Mouse (Mus musculus): Measurements from ENCODE around the gene Axin2. TPM values are rescaled to one million over a fixed set of nuclear protein-coding genes. Genes with fewer than 3 reads are reported as not detected.

Axin2 gene
- total RNA-seq, 2 experiments from 2014 or later, result 30.4 to 41.8 TPM

DNA sequence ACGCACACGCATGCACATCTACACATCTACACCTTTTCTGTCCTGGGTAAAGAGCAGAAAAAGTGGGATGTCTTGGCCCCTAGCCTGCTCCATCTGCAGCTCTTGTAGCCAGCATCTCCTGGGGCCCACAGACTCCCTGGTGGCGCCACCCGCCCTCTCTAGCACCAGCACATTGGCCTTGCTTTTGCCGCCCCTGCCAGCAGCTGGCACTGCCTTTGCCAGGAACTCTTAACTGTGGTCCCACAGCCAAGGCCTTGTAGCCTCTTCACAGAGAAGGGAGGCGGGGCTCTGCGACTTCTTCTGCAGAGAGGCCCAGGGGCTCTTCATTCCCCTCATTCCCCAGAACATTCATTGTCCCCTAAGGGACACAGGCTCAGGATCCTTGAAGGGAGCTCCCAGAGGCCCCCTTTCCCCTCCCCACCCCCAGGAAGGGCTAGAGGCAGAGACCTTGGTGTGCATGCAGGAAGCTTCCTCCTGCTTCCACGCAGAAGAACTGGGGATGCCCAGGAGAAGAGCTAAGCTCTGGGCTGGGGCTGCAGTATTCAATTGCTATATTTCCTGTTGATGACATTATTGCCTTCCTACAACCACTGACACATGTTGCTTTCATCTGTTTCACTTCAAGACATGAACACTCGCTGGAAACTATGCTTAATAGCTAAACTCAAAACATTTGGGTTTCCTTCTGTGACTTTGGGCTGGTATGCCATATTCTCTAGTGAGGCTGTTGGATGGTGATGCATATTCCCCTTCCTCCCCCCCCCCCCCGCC, 19.2 kb upstream of the Axin2 start:
- intact Hi-C loops (cut with DNase I), result no loop called here
- peak; percentile 46 to 51 for DNase-seq (ENCODE audit: low spot score in 2 of 2)

- DNase-seq (ENCODE audit: low spot score in 2 of 2), result no peak
Measured at GRCm38 (mm10) chr11:108901670-108902069, 18.5 kb upstream of the Axin2 start.

GRCm38 (mm10) chr11:108902303-108902702, 17.8 kb upstream of the Axin2 start:
- intact Hi-C loops (cut with DNase I), result no loop called here
- DNase-seq (ENCODE audit: low spot score in 2 of 2), result no peak

More at GRCm38 (mm10) chr11:108901670-108902069, 18.5 kb upstream of the Axin2 start:
- intact Hi-C loops (cut with DNase I), result no loop called here

GRCm38 (mm10) chr11:108906590-108907254, 13.4 kb upstream of the Axin2 start:
- intact Hi-C loops (cut with DNase I), result no loop called here

DNA sequence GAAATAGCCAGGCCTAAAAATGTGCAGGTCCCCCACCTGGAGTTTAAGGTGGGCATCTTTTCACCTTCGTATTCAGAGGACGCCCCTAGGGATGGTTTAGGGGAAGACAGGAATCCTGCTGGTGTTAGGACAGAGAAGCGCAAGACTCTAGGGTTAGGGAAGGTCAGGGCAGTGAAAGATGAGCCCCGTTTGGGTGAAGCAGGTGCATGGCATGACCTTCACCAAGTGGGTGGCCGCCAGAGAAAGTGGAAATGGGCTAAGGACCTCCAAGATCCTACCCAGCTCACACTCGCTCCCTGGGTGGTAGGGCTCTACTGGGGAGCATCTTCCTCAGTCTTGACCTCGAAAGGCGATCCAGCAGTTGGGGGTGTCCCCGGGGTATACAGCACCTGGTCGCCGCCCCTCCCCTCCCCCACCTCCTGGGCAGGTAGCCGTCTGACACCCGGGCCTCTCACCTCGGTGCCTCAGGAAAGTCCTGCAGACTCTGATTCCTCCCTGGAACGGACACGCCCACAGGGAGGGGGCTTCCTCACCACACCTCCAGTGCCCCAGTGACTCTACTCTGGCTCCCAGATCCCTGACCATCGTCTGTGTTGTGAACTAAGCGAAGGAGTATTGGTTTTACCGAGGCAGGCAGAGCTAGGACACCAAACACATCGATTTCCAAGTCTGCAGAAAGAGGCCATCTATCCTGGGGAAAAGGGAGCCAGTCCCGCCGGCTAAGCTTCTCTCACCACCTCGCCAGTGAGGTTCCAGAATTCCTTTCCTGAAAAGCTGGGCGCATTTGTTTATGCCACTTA, 10.6 kb upstream of the Axin2 start:
- intact Hi-C loops (cut with DNase I), result no loop called here
- no peak for DNase-seq (ENCODE audit: low spot score in 2 of 2)

More at GRCm38 (mm10) chr11:108906590-108907254, 13.4 kb upstream of the Axin2 start:
- no peak for DNase-seq (ENCODE audit: low spot score in 2 of 2)

DNA sequence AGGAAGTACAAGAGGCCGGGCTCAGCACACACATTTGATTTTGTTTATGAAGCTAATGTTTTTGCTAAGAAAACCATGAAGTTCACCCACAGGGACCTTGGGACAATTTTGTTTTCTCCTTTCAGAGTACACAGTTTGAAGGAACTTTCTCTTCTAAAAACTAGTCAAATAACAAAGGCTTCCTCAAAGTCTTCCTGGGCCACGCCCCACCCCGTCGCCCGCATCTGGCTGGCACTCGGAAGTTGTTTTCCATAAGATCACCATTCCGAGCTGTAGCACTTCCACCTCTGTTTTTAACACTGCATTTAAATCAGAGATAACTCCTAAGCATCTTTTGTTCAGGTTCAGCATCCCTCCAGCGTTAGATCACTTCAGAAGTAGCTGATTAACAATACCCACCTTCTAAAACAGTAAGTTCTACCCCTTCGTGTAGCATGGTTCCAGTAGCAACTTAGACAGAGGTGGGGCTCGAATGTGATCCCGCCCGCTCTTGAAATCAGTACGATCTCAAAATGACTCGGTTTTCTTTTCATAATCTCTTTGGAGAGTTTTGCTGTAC, 9.7 kb upstream of the Axin2 start:
- no peak for DNase-seq (ENCODE audit: low spot score in 2 of 2)
- intact Hi-C loops (cut with DNase I), result no loop called here

GRCm38 (mm10) chr11:108910903-108911302, 9.2 kb upstream of the Axin2 start:
- intact Hi-C loops (cut with DNase I), result no loop called here

DNA sequence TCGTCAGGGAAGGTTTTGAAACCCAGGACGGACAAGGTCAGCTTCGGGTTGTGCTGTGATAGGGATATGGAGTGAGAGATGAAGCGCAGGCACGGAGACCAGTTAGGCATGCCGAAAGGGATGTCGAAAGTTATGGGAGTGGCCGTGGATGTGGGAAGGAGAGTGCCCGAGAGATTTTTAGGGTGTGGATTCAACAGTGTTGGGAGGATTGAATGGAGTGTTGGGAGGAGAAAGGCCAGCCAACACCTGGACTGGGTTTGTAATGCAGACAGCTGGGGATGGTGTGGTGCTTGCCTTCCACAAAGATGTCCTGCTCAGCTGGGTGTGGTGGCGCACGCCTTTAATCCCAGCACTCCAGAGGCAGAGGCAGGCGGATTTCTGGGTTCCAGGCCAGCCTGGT, 8.0 kb upstream of the Axin2 start:
- intact Hi-C loops (cut with DNase I), result no loop called here
- DNase-seq (ENCODE audit: low spot score in 2 of 2), result no peak

More at GRCm38 (mm10) chr11:108910903-108911302, 9.2 kb upstream of the Axin2 start:
- no peak for DNase-seq (ENCODE audit: low spot score in 2 of 2)

DNA sequence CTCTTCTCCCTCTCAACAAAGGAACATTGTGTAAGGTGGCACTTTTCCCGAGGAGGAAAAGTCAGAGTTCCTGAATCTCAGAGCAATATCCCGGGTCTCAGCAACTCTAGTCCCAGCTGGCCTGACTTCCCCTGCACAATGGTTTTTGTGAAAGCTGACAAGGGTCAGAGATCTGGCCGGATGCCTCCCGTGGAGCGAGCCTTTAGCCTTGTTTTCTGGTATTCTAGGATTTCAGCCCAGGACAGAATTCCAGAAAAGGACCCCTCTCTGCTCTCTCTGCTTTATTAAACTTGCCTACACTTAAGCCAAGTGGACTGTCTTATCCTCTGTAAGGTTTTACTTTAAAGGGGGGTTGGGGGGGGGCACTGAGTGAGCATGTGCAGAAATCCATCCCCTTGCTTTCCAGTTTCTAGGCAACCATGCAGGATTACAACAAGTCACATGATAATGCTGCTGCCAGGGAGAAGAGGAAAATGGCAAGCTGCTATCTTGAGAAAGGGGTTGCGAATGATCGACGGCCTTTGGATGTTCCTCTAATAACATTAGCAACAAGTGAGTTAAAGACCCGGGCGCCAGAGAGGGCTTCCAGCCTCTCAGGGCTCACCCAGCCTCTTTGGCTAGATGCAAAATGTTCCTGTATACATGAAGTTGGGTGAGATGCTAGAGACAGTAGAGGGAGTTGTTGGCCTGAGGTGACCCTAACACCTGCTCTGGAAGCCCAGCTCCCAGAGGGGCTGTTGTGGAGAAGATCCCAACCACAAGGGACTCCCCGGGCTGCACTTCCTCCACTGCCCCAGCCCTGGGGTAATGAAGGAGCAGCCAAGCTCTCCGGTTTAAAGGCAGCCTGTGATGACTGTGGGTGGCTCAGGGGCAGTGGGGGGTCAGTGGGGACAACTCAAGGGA, 2.5 kb upstream of the Axin2 start:
- intact Hi-C loops (cut with DNase I), result no loop called here
- DNase-seq (ENCODE audit: low spot score in 2 of 2), result peak; percentile 58 to 72

DNA sequence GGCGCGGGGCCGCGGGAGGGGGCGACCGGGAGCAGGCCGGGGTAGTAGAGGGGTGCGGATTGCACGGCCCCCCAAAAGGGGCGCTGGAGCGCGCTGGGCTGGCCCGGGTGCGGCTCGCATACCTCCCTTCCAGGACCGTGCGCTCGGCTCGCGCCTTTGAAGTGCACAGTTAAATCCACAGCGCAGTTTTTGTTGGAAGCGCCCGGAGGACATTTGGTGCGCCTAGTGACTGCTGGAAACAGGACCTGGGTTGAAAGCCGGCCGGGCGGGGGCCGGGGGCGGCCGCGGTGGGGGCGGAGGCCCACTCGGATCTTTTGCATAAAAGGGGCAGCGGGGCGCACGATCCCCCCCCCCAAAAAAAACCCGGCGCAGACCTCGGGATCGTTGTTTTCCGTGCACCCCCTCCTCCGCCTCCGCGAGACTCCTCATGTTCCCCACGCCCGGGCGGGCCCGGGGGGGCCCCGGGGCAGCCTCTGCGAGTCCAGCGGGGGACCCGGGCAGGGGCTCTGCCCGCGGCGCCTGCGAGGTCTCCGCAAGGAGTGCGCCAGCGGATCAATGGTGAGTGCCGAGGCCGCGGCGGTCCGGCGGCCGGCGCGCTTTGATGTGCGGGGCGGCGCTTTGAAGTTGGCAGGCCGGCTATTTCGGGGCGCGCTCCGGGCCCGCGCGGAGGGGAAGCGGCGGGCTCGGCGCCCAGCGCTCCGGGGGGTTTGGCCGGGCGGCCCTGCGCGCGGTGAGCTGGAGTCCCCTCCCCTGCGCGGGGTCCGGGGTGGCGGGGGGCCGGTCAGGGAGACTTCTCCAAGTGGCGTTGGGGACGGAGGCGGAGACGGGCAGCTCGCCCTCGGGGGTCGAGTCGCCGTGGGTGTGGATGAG, 722 bp downstream of the Axin2 start:
- DNase-seq (ENCODE audit: low spot score in 2 of 2), result peak; percentile 81 to 85
- intact Hi-C loops (cut with DNase I), result loop anchor here (5.0 kb wide), 1 partner anchor 271 kb away; no protein-coding TSS in a partner anchor

GRCm38 (mm10) chr11:108921506-108922455, 1.6 kb downstream of the Axin2 start:
- intact Hi-C loops (cut with DNase I), result loop anchor here (2.0 to 5.0 kb wide), 2 partner anchors 271 to 471 kb away; no protein-coding TSS in a partner anchor
- no peak for DNase-seq (ENCODE audit: low spot score in 2 of 2)

GRCm38 (mm10) chr11:108922511-108923187, 2.5 kb downstream of the Axin2 start:
- DNase-seq (ENCODE audit: low spot score in 2 of 2), result no peak
- intact Hi-C loops (cut with DNase I), result loop anchor here (2.0 to 5.0 kb wide), 2 partner anchors 270 to 472 kb away; no protein-coding TSS in a partner anchor

DNA sequence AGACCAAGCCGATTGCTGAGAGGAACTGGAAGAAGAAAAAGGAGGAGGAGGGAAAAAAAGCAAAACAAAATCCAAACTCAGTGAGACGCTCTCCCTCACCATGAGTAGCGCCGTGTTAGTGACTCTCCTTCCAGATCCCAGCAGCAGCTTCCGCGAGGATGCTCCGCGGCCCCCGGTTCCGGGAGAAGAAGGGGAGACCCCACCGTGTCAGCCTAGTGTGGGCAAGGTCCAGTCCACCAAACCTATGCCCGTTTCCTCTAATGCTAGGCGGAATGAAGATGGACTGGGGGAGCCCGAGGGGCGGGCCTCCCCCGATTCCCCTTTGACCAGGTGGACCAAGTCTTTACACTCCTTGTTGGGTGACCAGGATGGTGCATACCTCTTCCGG, 3.0 kb downstream of the Axin2 start:
- intact Hi-C loops (cut with DNase I), result loop anchor here (2.0 to 5.0 kb wide), 2 partner anchors 269 to 472 kb away; no protein-coding TSS in a partner anchor
- no peak for DNase-seq (ENCODE audit: low spot score in 2 of 2)

DNA sequence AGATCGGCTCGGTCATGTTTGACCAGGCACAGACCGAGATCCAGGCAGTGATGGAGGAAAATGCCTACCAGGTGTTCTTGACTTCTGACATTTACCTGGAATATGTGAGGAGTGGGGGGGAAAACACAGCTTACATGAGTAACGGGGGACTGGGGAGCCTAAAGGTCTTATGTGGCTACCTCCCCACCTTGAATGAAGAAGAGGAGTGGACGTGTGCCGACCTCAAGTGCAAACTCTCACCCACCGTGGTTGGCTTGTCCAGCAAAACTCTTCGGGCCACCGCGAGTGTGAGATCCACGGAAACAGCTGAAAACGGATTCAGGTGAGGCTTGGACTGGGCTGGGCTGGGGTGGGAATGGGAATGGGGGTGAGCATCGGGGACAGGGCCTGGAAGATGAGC, 3.6 kb downstream of the Axin2 start:
- intact Hi-C loops (cut with DNase I), result loop anchor here (2.0 to 5.0 kb wide), 4 partner anchors 109 to 473 kb away; no protein-coding TSS in a partner anchor
- no peak for DNase-seq (ENCODE audit: low spot score in 2 of 2)

DNA sequence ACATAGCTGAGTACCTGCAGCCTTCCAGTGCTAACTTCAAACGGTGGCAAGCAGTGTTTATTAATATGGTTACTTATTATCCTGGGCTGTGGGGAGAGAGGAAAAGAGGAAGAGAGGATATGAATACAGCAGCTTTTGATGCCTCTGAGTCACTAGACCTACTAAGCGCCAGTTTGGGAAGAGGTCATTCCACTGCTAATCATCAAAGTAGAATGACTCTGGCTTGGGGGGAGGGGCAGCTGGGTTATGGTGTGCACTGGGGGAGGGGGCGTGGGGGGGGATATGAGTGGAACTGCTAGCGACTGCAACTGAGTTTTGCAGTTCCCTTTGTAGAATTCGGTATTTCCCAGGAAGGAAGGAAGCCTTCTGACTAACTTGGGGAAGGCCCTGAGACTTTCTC, 4.2 kb downstream of the Axin2 start:
- intact Hi-C loops (cut with DNase I), result loop anchor here (2.0 to 5.0 kb wide), 3 partner anchors 108 to 268 kb away; no protein-coding TSS in a partner anchor
- no peak for DNase-seq (ENCODE audit: low spot score in 2 of 2)

- DNase-seq (ENCODE audit: low spot score in 2 of 2), result peak; percentile 88 to 91
- intact Hi-C loops (cut with DNase I), result loop anchor here (2.0 kb wide), 2 partner anchors 108 to 254 kb away; no protein-coding TSS in a partner anchor
Measured at GRCm38 (mm10) chr11:108925202-108925601, 5.1 kb downstream of the Axin2 start.
